Mouse (Mus musculus): ENCODE results near the gene Cnr2.

Gene Cnr2

GRCm38 (mm10) chr4:135964426-135964825 lies 69.2 kb downstream of the Cnr2 start:
- 3% methylated on average over 12 of the region's 12 CpGs for WGBS

GRCm38 (mm10) chr4:135965113-135965512 lies 69.9 kb downstream of the Cnr2 start:
- WGBS = 88% methylated on average over 9 of the region's 9 CpGs

GRCm38 (mm10) chr4:135966283-135966682 lies 71.1 kb downstream of the Cnr2 start:
- WGBS = 92% methylated on average over 16 of the region's 16 CpGs

- 82% methylated on average over 18 of the region's 18 CpGs for whole genome bisulfite sequencing
These were observed 72.0 kb downstream of the Cnr2 start for GRCm38 (mm10) chr4:135967086-135967760.

- WGBS = 72% methylated on average over 19 of the region's 19 CpGs
These were observed 73.2 kb downstream of the Cnr2 start for GRCm38 (mm10) chr4:135968271-135968869.

- 75% methylated on average over 13 of the region's 13 CpGs for WGBS
These were observed 74.0 kb downstream of the Cnr2 start for GRCm38 (mm10) chr4:135969070-135969750.
